In the genomic region with DNA sequence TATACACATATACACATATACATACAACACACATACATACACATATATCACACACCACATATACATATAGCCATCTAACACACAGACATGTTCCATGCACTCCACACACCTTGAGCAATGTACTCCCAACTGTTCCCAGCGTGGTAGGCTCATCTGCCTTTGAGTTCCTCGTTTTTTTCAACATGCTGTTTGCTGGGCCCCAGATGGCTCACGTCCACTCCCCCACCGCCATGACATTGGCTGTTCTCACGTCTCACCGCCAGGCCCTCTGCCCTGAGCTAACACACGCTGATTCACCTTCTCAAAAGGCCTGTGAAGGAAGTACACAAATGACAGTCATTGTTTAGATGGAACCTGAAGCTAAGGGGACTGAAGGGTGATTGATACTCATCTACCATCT, we compare ENCODE assay signal across 1 mouse cellular context.
A peak's percentile ranks its signal among the peaks of the same experiment; 100 is the strongest.
TF ChIP-seq lines count a peak whose summit lies in the region.

No protein-coding gene starts in this region.

TF ChIP-seq in MEL, 35 proteins besides CTCF, POLR2A, EP300 and RAD21 (continued from another document):
- TF ChIP-seq SIN3A (IDR thresholded peaks at IDR 0.05; ENCODE audit: low read length), result peak; percentile 57
TF ChIP-seq in MEL: peak in this region for 7.
